ENCODE assay signal across 7 mouse cellular contexts in genomic region chr19:53309631-53310030, GRCm38 (mm10). TPM values are rescaled to one million over a fixed set of nuclear protein-coding genes. Genes with fewer than 3 reads are reported as not detected.
DNase-seq lines count a peak whose midpoint lies in the region; ATAC-seq and TF ChIP-seq lines count a peak whose summit lies in the region.

No protein-coding gene starts in this region.

- WGBS in intestine, postnatal 0 days = 36% methylated on average over 4 of the region's 4 CpGs
- WGBS in intestine, embryonic 16.5 days = 33% methylated on average over 4 of the region's 4 CpGs
- 22% methylated on average over 4 of the region's 4 CpGs for WGBS in embryonic facial prominence, embryonic 14.5 days
- WGBS in hindbrain, embryonic 13.5 days = 10% methylated on average over 4 of the region's 4 CpGs
- WGBS in midbrain, embryonic 15.5 days = 19% methylated on average over 4 of the region's 4 CpGs

- H3K9ac ChIP-seq in intestine, postnatal 0 days (ENCODE audit: low read depth, low read length) = no peak overlapping the region
- no peak overlapping the region for H3K9ac ChIP-seq in intestine, embryonic 16.5 days (ENCODE audit: low read depth, low read length)
- H3K9ac ChIP-seq in embryonic facial prominence, embryonic 14.5 days (ENCODE audit: low read depth, low read length) = no peak overlapping the region
- no peak overlapping the region for H3K9ac ChIP-seq in hindbrain, embryonic 13.5 days
- no peak overlapping the region for H3K9ac ChIP-seq in midbrain, embryonic 15.5 days

- no peak for DNase-seq in embryonic facial prominence, embryonic 14.5 days (ENCODE audit: low spot score)
- DNase-seq in kidney, postnatal 10 days = no peak
- no peak for DNase-seq in lung, postnatal 10 days

- no peak overlapping the region for H3K4me3 ChIP-seq in intestine, postnatal 0 days (ENCODE audit: low read depth, low read length)
- no peak overlapping the region for H3K4me3 ChIP-seq in intestine, embryonic 16.5 days (ENCODE audit: low read length)
- H3K4me3 ChIP-seq in embryonic facial prominence, embryonic 14.5 days (ENCODE audit: low read depth, low read length) = no peak overlapping the region
- no peak overlapping the region for H3K4me3 ChIP-seq in hindbrain, embryonic 13.5 days
- H3K4me3 ChIP-seq in midbrain, embryonic 15.5 days = 0 out of 2 replicates have a peak overlapping the region, but pooled peaks have one; percentile 96

- H3K4me2 ChIP-seq in intestine, postnatal 0 days (replicated peaks; ENCODE audit: low read depth) = peak overlapping the region; percentile 94; the same call in 1 of the 2 replicates
- no peak overlapping the region for H3K4me2 ChIP-seq in intestine, embryonic 16.5 days (ENCODE audit: low read depth, low read length)
- H3K4me2 ChIP-seq in embryonic facial prominence, embryonic 14.5 days (ENCODE audit: low read depth, low read length) = peak overlapping the region; percentile 95; the same call in 1 of the 2 replicates
- peak overlapping the region; percentile 80 for H3K4me2 ChIP-seq in hindbrain, embryonic 13.5 days
- H3K4me2 ChIP-seq in midbrain, embryonic 15.5 days = peak overlapping the region; percentile 77

- H3K27ac ChIP-seq in intestine, postnatal 0 days (ENCODE audit: low read depth, low read length) = no peak overlapping the region
- no peak overlapping the region for H3K27ac ChIP-seq in intestine, embryonic 16.5 days (ENCODE audit: low read length)
- no peak overlapping the region for H3K27ac ChIP-seq in embryonic facial prominence, embryonic 14.5 days (replicated peaks; ENCODE audit: low read depth, low read length)
- no peak overlapping the region for H3K27ac ChIP-seq in hindbrain, embryonic 13.5 days
- H3K27ac ChIP-seq in midbrain, embryonic 15.5 days = no peak overlapping the region

- no peak for ATAC-seq in intestine, postnatal 0 days
- ATAC-seq in intestine, embryonic 16.5 days = no peak
- ATAC-seq in embryonic facial prominence, embryonic 14.5 days (ENCODE audit: low read depth) = no peak
- no peak for ATAC-seq in hindbrain, embryonic 13.5 days (ENCODE audit: low FRiP score)
- no peak for ATAC-seq in midbrain, embryonic 15.5 days (replicated peaks)

- no peaks in the 10 kb centered on the region for H3K27me3 ChIP-seq in intestine, postnatal 0 days (replicated peaks; ENCODE audit: control insufficient read depth, insufficient read depth, low read length)
- no peaks in the 10 kb centered on the region for H3K27me3 ChIP-seq in intestine, embryonic 16.5 days (replicated peaks; ENCODE audit: control insufficient read depth, insufficient read depth, low read length)
- H3K27me3 ChIP-seq in embryonic facial prominence, embryonic 14.5 days (replicated peaks; ENCODE audit: control insufficient read depth, insufficient read depth, low read length) = no peaks in the 10 kb centered on the region
- no peaks in the 10 kb centered on the region for H3K27me3 ChIP-seq in hindbrain, embryonic 13.5 days
- no peaks in the 10 kb centered on the region for H3K27me3 ChIP-seq in midbrain, embryonic 15.5 days (replicated peaks)

- no peaks in the 10 kb centered on the region for H3K36me3 ChIP-seq in intestine, postnatal 0 days (ENCODE audit: control insufficient read depth, insufficient read depth)
- no peaks in the 10 kb centered on the region for H3K36me3 ChIP-seq in intestine, embryonic 16.5 days (ENCODE audit: control insufficient read depth, insufficient read depth, low read length)
- H3K36me3 ChIP-seq in embryonic facial prominence, embryonic 14.5 days (ENCODE audit: control insufficient read depth, insufficient read depth, low read length) = no peaks in the 10 kb centered on the region
- H3K36me3 ChIP-seq in hindbrain, embryonic 13.5 days = no peaks in the 10 kb centered on the region
- no peaks in the 10 kb centered on the region for H3K36me3 ChIP-seq in midbrain, embryonic 15.5 days (replicated peaks)

- H3K4me1 ChIP-seq in intestine, postnatal 0 days (replicated peaks; ENCODE audit: control insufficient read depth, insufficient read depth, low read length) = 0 out of 2 replicates have a peak, but pooled peaks cover 3% of the 10 kb centered on the region
- peaks cover 4% of the 10 kb centered on the region for H3K4me1 ChIP-seq in intestine, embryonic 16.5 days (ENCODE audit: control insufficient read depth, insufficient read depth, low read length)
- H3K4me1 ChIP-seq in embryonic facial prominence, embryonic 14.5 days (ENCODE audit: control insufficient read depth, insufficient read depth, low read length) = peaks cover 10% of the 10 kb centered on the region; the same call in 1 of the 2 replicates
- peaks cover 23% of the 10 kb centered on the region for H3K4me1 ChIP-seq in hindbrain, embryonic 13.5 days (replicated peaks)
- peaks cover 15% of the 10 kb centered on the region for H3K4me1 ChIP-seq in midbrain, embryonic 15.5 days

- no peaks in the 10 kb centered on the region for H3K9me3 ChIP-seq in intestine, postnatal 0 days (ENCODE audit: control insufficient read depth)
- no peaks in the 10 kb centered on the region for H3K9me3 ChIP-seq in intestine, embryonic 16.5 days (ENCODE audit: control insufficient read depth, low read length)
- H3K9me3 ChIP-seq in embryonic facial prominence, embryonic 14.5 days (ENCODE audit: control insufficient read depth, low read length) = no peaks in the 10 kb centered on the region
- H3K9me3 ChIP-seq in hindbrain, embryonic 13.5 days = no peaks in the 10 kb centered on the region
- H3K9me3 ChIP-seq in midbrain, embryonic 15.5 days = no peaks in the 10 kb centered on the region

- TF ChIP-seq CTCF in intestine, postnatal 0 days (IDR thresholded peaks at IDR 0.05; ENCODE audit: low read depth) = no peak

RNA-seq across cellular contexts. Expression of gene Mxi1, which starts 0.7 kb away (rescaled TPM):
- 58.9 and 64.0 TPM in 2 replicates for polyA plus RNA-seq in intestine, postnatal 0 days (2015; fragmentation: Nextera tagmentation; extraction: Ambion mirVana)
- 10.3 and 12.9 TPM in 2 replicates for polyA plus RNA-seq in intestine, embryonic 16.5 days (2015; fragmentation: Nextera tagmentation; extraction: Ambion mirVana)
- 36.0 and 36.6 TPM in 2 replicates for polyA plus RNA-seq in embryonic facial prominence, embryonic 14.5 days (2014; fragmentation: Nextera tagmentation; extraction: Ambion mirVana)
- 39.7 and 54.5 TPM in 2 replicates for polyA plus RNA-seq in hindbrain, embryonic 13.5 days (2015; fragmentation: Nextera tagmentation; extraction: Ambion mirVana)
- polyA plus RNA-seq in midbrain, embryonic 15.5 days (2015; fragmentation: Nextera tagmentation; extraction: Ambion mirVana) = 49.6 and 53.3 TPM in 2 replicates
